Mouse (Mus musculus) bone marrow macrophage, adult 2 months (primary cell): Measurements from ENCODE around the gene Sorcs3.

ENCODE experiments used
- CTCF ChIP-seq: IDR thresholded peaks from 2 replicates; pipeline ENCODE4 v1.5.1; 2012; ENCODE audit warnings: low read depth, mild to moderate bottlenecking, low read length, moderate library complexity
- POLR2A ChIP-seq: IDR thresholded peaks from 2 replicates; pipeline ENCODE4 v1.6.1; 2012; ENCODE audit warnings: mild to moderate bottlenecking, low read depth, low read length, borderline replicate concordance

DNA sequence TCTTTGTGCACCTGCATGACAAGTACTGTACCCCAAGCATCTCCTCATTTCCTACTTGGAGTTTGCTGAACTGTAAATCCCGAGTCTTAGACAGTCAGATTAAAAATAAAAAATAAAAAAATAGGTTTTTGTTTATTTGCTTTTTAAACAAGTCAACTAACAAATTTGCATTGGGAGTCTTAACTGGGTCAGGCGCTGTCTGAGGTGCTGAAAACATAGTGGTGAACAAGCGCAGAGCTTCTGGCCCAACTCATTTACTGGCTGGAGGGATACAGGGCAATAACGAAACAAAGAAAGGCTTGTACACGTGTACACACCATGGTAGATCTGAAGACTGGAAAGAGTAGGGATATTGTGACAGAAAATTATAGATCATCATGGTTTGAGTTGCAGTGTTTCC, 37.5 kb upstream of the Sorcs3 start:
- no peak for TF ChIP-seq CTCF
- TF ChIP-seq POLR2A, result no peak
